Mouse (Mus musculus) intestine, embryonic 14.5 days (tissue): ENCODE results near the gene Klf9. TPM values are rescaled to one million over a fixed set of nuclear protein-coding genes. Genes with fewer than 3 reads are reported as not detected.

ENCODE experiments used
- ATAC-seq: fragments of 200-750 bp; cut with Nextera tagmentation; replicated peaks from 2 replicates; pipeline ENCODE4 v1.8.0; 2017; ENCODE audit warnings: low read depth, moderate number of reproducible peaks, moderate TSS enrichment, moderate library complexity; ENCODE audit not compliant: low FRiP score, low TSS enrichment
- DNase-seq: peaks from one replicate; pipeline ENCODE4 v3.0.0-alpha.2; 2018; ENCODE audit warnings: low spot score
- H3K27ac ChIP-seq: fragments of 300-500 bp; sonication (generic); 2 replicates; pipeline ENCODE4 v1.5.1; 2014; ENCODE audit warnings: low read depth, mild to moderate bottlenecking, control low read depth
- H3K27me3 ChIP-seq: fragments of 300-500 bp; sonication (generic); replicated peaks from 2 replicates; pipeline ENCODE4 v1.6.1; 2014; ENCODE audit warnings: low read length, control low read depth; ENCODE audit not compliant: control insufficient read depth, insufficient read depth
- H3K36me3 ChIP-seq: fragments of 300-500 bp; sonication (generic); 2 replicates; pipeline ENCODE4 v1.6.1; 2014; ENCODE audit warnings: low read length, control low read depth; ENCODE audit not compliant: control insufficient read depth, insufficient read depth
- H3K4me1 ChIP-seq: fragments of 300-500 bp; sonication (generic); replicated peaks from 2 replicates; pipeline ENCODE4 v1.6.1; 2014; ENCODE audit warnings: low read length, control low read depth, mixed read lengths; ENCODE audit not compliant: control insufficient read depth, insufficient read depth
- H3K4me2 ChIP-seq: fragments of 300-500 bp; sonication (generic); 2 replicates; pipeline ENCODE4 v1.6.1; 2014; ENCODE audit warnings: low read length
- H3K4me3 ChIP-seq: fragments of 300-500 bp; sonication (generic); 2 replicates; pipeline ENCODE4 v1.5.1; 2014; ENCODE audit warnings: low read depth, low read length, control low read depth, mixed read lengths
- H3K9ac ChIP-seq: fragments of 300-500 bp; sonication (generic); 2 replicates; pipeline ENCODE4 v1.6.1; 2014; ENCODE audit warnings: mild to moderate bottlenecking, low read length
- H3K9me3 ChIP-seq: fragments of 300-500 bp; sonication (generic); 2 replicates; pipeline ENCODE4 v1.6.1; 2016; ENCODE audit warnings: low read length, control low read depth; ENCODE audit not compliant: control insufficient read depth
- WGBS: fragments of 180-500 bp; shearing (Covaris S2); extraction: QIAGEN DNeasy Blood & Tissue Kit; methylation state at CpG from one replicate; pipeline ENCODE4 v1.1.7; 2014; 5-methylcytosine and 5-hydroxymethylcytosine counted together
- polyA plus RNA-seq: library from polyadenylated mRNA; unstranded; fragments of >200 nt; fragmentation: Nextera tagmentation; extraction: Ambion mirVana; gene quantifications from 2 replicates; pipeline ENCODE4 v1.2.1, GENCODE M21; 2014

The Klf9 gene
- polyA plus RNA-seq, 1 experiment from 2014 or later, result 1.8 TPM

DNA sequence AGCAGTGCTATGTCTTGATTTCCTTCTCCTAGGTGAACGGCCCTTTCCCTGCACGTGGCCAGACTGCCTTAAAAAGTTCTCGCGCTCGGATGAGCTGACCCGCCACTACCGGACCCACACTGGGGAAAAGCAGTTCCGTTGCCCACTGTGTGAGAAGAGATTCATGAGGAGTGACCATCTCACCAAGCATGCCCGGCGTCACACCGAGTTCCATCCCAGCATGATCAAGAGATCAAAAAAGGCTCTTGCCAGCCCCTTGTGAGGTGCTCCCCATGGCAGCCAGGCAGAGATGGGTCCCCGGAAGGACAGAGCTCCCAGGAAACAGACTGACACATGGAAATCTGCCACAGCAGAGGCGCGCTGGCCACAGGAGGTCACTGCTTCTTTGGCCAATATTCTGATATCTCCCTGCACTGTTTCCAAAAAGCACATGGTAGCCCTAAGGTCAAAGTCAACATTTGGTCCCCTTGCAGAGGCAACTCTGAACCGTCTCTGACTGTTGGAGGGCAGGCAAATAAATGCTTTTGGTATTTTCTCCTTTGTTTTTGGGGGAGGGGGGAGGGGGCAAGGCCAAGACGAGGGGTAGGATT is 23.7 kb downstream of the Klf9 start:
- 92% methylated on average over 16 of the region's 16 CpGs for WGBS
- Histone ChIP-seq H3K9me3 (no peaks in the 10 kb centered on the region), H3K27ac (no peak overlapping the region), H3K4me1 (no peaks in the 10 kb centered on the region), H3K4me2 (no peak overlapping the region), H3K4me3 (no peak overlapping the region), H3K27me3 (no peaks in the 10 kb centered on the region), H3K9ac (no peak overlapping the region), H3K36me3 (no peaks in the 10 kb centered on the region)
- DNase-seq (no peak), ATAC-seq (no peak)

DNA sequence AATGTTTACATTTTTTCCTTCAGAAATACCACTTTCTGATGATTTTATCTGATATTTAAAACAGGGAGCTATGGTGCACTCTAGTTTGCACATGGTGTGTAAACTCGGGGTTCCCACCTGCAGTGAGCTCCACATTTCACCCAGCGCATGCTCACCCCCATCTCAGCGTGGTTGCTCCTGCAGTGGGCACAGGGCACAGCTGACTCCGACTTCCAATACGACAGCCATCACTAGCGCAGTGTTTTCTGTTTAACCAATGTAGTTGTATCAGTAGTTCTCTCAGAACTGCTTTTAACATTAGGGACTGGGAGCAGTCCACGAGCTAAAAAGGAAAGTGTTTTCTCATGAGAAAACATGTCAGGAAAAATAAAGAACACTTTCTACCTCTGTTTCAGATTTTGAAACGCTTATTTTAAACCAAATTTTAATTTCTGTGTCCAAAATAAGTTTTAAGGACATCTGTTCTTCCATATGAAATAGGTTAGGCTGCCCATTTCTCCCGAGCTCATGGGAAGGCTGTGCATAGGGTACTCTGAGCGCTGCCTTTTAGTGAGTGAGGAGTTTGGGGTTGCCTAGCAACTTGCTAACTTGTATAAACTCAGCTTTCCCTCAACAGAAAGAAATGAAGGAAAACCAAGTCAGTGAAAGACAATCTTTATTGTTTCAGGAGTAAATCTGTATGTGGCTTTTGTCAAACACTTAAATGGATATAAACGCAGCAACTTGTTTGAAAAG is 25.7 kb downstream of the Klf9 start:
- no peaks in the 10 kb centered on the region for H3K9me3 ChIP-seq
- 77% methylated on average over 11 of the region's 11 CpGs for WGBS
- no peak overlapping the region for H3K4me2 ChIP-seq
- H3K4me3 ChIP-seq, result no peak overlapping the region
- no peaks in the 10 kb centered on the region for H3K4me1 ChIP-seq
- ATAC-seq (no peak), DNase-seq (no peak)
- H3K9ac ChIP-seq, result no peak overlapping the region
- no peaks in the 10 kb centered on the region for H3K27me3 ChIP-seq
- H3K27ac ChIP-seq, result no peak overlapping the region
- H3K36me3 ChIP-seq, result no peaks in the 10 kb centered on the region

DNA sequence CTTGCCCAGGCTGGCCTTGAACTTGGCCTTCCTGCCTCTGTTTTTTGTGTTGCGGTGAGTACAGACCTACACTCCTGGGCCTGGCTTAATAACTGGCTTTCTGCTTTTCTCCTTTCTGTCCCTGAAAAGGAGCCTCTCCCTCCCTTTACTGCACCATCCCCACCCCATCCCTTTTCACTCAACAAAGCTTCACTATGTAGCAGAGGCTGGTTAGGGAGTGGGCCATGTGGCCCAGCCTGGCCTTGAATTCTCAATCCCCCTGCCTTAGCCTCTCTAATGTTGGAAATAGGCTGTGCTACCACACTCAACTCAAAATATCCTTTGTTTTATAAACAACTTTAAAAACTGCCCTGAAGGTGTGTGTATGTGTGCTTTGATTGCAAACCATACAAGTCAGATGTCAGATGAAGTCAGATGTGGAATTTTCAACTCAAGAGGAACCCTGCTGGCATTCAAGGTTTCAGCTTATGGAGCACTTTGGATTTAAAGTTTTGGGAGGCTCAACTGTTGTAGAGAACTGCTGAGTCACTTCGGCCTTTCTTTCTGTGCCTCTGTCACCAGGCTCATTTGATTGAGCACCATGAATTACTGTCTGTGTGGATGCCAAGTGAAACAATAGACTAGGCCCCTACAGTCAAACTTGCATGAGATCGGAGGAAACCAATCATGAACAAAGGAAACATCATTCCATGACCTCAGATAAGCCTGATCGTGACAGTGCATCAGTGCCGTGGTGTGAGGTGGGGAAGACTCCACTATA is 28.1 kb downstream of the Klf9 start:
- H3K4me1 ChIP-seq, result no peaks in the 10 kb centered on the region
- H3K9me3 ChIP-seq, result no peaks in the 10 kb centered on the region
- H3K27ac ChIP-seq, result no peak overlapping the region
- no peak overlapping the region for H3K9ac ChIP-seq
- ATAC-seq (no peak), DNase-seq (no peak)
- no peak overlapping the region for H3K4me3 ChIP-seq
- no peaks in the 10 kb centered on the region for H3K27me3 ChIP-seq
- no peaks in the 10 kb centered on the region for H3K36me3 ChIP-seq
- H3K4me2 ChIP-seq, result no peak overlapping the region
- 87% methylated on average over 5 of the region's 5 CpGs for WGBS

DNA sequence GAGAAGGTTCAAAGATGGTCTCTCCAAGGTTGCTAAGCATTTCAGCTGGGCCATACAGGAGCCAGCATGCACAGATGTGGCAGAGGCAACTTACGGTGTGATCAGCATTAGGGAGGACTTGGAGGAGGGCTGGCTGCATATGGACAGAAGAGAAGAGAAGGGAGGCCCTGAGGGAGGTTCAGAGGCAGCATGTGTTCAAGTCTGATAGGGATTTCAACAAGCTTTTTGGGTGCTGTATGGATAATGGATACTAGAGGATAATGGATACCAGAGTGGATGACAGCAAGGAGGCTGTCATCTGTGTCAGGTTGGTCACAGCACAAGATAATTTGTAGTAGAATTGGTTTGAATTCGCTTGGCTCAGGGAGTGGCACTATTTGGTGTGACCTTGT is 28.6 kb downstream of the Klf9 start:
- 94% methylated on average over 2 of the region's 2 CpGs for WGBS
- no peaks in the 10 kb centered on the region for H3K4me1 ChIP-seq
- H3K9me3 ChIP-seq, result no peaks in the 10 kb centered on the region
- H3K27ac ChIP-seq, result no peak overlapping the region
- DNase-seq, result no peak
- no peak overlapping the region for H3K9ac ChIP-seq
- ATAC-seq, result no peak
- H3K36me3 ChIP-seq, result no peaks in the 10 kb centered on the region
- no peaks in the 10 kb centered on the region for H3K27me3 ChIP-seq
- no peak overlapping the region for H3K4me3 ChIP-seq
- H3K4me2 ChIP-seq, result no peak overlapping the region

DNA sequence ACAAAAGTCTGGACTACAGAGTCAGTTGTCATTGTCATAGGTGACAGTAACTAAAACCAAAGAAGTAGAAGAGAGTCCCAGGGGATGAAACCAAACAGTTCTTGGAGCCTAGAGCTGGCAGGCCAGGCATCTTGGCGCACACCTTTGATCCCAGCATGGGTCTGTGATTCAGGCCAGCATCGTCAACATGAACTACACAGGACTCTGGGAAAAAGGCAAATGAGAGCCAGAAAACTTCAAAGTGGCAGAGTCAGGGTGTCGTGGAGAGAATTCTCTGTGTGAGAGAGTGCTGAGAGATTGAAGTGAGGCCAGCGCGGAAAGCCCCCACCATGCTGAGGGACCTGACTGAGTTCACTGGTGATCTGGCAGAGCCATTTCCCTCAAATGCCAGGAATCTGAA is 29.4 kb downstream of the Klf9 start:
- Histone ChIP-seq H3K9ac (no peak overlapping the region), H3K36me3 (no peaks in the 10 kb centered on the region), H3K9me3 (no peaks in the 10 kb centered on the region), H3K4me1 (no peaks in the 10 kb centered on the region), H3K27me3 (no peaks in the 10 kb centered on the region), H3K4me2 (no peak overlapping the region), H3K4me3 (no peak overlapping the region), H3K27ac (no peak overlapping the region)
- ATAC-seq, result no peak
- 86% methylated on average over 5 of the region's 5 CpGs for WGBS
- no peak for DNase-seq

DNA sequence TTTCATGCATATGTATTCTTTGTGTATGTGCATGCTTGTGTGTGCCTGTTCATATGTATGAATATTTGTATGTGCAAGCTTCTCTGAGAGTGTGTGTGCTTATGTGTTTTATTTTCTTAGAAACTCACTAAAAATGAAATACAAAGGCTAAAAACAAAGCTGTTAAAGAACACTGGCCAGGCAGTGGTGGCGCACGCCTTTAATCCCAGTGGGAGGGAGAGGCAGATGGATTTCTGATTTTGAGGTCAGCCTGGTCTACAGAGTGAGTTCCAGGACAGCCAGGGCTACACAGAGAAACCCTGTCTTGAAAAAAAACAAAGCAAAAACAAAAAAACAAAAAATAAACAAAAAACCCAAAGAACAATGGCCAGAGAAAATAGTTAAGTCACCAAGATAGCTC is 30.1 kb downstream of the Klf9 start:
- no peak overlapping the region for H3K9ac ChIP-seq
- 95% methylated on average over 2 of the region's 2 CpGs for WGBS
- H3K27me3 ChIP-seq, result no peaks in the 10 kb centered on the region
- ATAC-seq (no peak), DNase-seq (no peak)
- H3K9me3 ChIP-seq, result no peaks in the 10 kb centered on the region
- no peak overlapping the region for H3K27ac ChIP-seq
- no peaks in the 10 kb centered on the region for H3K4me1 ChIP-seq
- no peak overlapping the region for H3K4me3 ChIP-seq
- H3K36me3 ChIP-seq, result no peaks in the 10 kb centered on the region
- H3K4me2 ChIP-seq, result no peak overlapping the region

DNA sequence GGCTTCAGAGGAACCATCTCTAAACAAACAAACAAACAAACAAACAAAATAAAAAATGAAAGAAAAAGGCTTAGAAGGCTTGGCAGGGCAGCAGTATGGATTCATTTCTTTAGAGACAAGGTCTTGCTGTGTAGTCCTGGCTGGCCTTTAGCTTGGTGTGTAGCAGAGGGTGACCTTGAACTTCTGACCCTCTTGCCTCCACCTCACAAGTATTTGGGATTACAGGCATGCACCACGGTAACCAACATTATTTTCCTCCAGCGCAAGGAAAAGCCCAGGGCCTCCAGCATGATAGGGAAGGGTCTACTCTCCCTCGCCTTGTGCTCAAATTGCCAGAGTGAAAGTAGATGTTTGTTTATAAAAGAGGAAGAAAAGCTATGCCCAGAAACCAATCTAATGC is 34.1 kb downstream of the Klf9 start:
- H3K4me1 ChIP-seq, result no peaks in the 10 kb centered on the region
- no peak overlapping the region for H3K27ac ChIP-seq
- ATAC-seq, result no peak
- 75% methylated on average over 3 of the region's 3 CpGs for WGBS
- DNase-seq, result no peak
- no peak overlapping the region for H3K4me3 ChIP-seq
- H3K27me3 ChIP-seq, result no peaks in the 10 kb centered on the region
- H3K9me3 ChIP-seq, result no peaks in the 10 kb centered on the region
- no peaks in the 10 kb centered on the region for H3K36me3 ChIP-seq
- H3K4me2 ChIP-seq, result no peak overlapping the region
- H3K9ac ChIP-seq, result no peak overlapping the region

DNA sequence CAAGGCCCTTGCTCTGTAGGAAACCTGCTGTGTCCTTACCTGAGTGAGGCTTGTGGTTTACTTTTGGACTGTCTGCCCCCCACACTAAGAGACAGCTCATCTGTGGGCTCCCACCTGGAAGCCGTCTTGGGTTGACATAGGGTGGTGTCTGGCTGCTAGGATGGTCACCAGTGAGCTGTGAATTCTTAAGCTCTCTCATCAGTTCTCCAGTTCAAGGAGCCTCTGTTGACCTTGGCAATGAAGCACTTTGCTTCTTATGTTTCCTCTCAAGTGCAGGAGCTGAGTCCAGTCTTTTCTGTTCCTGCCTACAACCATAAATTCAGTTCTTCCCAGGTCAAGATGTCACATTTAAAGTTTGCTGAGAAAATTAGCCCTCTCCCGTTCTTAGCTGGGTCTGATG is 34.5 kb downstream of the Klf9 start:
- H3K4me2 ChIP-seq, result no peak overlapping the region
- H3K27ac ChIP-seq, result no peak overlapping the region
- 43% methylated on average over 2 of the region's 2 CpGs for WGBS
- no peaks in the 10 kb centered on the region for H3K4me1 ChIP-seq
- H3K9me3 ChIP-seq, result no peaks in the 10 kb centered on the region
- H3K9ac ChIP-seq, result no peak overlapping the region
- no peak for DNase-seq
- no peak for ATAC-seq
- no peak overlapping the region for H3K4me3 ChIP-seq
- H3K27me3 ChIP-seq, result no peaks in the 10 kb centered on the region
- H3K36me3 ChIP-seq, result no peaks in the 10 kb centered on the region
